Mouse (Mus musculus) embryo, embryonic 10 days (tissue): ENCODE results near the gene Fat3.

Experiments
- DNase-seq: peaks from one replicate; pipeline ENCODE4 v3.0.0-alpha.2; 2015; ENCODE audit warnings: low spot score

Fat3 gene

GRCm38 (mm10) chr9:16029066-16029465, 472.0 kb downstream of the Fat3 start:
- DNase-seq: no peak

DNA sequence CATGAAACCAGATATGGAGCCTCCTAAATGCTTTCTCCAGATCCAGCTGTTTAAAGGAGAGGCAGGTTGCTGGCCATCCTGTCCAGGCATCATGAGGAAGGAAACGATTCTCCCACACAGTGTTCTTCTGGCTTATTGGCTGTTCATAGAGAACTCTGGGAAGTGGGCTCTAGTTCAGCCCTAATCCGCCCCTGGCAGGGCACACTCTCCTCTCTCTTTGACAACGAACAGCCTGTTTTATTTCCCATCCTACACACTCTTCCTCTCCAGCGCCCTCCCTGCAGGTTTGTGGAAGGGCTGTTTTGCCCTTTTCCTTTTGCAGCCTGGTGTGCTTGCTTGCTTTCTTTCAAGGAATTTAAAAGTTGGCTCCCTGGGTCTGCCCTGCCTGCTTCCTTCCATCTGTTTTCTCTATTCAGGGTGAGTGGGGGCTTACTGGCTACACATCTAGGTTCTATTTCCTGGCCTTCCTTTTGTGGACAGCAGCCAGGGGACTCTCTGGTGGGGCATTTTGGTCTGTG, 472.6 kb downstream of the Fat3 start:
- DNase-seq: peak; percentile 12

DNA sequence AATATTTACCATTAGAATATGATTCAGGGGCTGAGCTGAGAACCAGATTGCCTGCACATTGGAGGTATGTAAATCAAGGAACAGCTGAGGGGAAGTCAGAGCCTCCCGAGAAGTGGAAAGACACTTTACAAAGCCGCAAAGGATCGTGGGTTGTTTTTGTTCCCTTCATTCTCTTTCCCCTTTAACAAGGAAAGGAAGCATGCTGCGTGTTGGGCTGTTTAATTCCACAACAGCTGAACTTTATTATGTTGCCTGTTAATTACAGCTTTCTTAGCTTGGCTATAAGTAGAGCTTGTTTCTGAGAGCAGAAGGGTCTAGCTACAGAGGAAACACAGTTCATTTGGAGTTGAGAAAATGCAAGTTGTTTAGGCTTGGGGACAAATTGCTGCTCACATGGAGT, 475.0 kb downstream of the Fat3 start:
- DNase-seq: no peak

DNA sequence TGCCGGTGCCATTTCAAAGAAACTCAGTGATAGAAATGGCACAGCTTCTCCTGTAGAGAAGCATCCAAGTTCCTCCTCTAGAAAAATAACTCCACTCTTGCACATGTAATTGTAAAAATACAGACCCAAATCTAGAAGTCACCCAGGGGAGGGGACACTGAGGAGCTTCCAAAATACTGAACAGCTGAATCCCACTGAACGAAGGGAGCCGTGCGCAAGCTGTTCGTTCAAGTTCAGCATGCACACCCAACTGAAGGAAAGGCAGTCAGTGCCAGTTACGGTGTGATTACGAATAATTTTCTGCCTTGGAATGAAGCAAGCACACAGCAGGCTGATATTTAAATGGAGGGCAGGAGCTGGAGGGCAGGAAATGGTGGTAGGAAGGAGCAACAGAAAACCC, 476.4 kb downstream of the Fat3 start:
- DNase-seq: no peak

- peak; percentile 8 for DNase-seq
Measured at GRCm38 (mm10) chr9:16014115-16014514, 487.0 kb downstream of the Fat3 start.

DNA sequence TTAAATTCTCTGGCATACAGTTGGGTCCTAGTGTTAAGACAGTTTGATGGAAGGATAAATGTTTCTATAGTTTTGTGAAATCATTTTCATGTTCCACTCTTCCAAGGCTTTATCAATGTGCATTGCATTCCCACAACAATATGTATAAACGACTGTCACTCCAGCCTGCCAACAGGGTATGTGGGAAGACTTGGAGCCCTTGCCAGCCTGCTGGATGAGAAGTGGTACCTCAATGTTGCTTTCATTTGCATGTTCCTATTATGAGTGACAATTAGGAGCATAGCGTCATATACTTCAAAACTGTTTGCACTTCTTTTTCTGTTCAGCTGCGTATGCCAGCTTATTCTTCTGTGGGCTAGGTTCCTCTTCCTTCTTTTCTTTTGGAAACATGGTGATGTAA, 489.7 kb downstream of the Fat3 start:
- DNase-seq: no peak

- DNase-seq: no peak
Measured at GRCm38 (mm10) chr9:16007516-16007915, 493.6 kb downstream of the Fat3 start.

- no peak for DNase-seq
Measured at GRCm38 (mm10) chr9:16002991-16003390, 498.1 kb downstream of the Fat3 start.

GRCm38 (mm10) chr9:15994762-15995161, 506.3 kb downstream of the Fat3 start:
- no peak for DNase-seq

DNA sequence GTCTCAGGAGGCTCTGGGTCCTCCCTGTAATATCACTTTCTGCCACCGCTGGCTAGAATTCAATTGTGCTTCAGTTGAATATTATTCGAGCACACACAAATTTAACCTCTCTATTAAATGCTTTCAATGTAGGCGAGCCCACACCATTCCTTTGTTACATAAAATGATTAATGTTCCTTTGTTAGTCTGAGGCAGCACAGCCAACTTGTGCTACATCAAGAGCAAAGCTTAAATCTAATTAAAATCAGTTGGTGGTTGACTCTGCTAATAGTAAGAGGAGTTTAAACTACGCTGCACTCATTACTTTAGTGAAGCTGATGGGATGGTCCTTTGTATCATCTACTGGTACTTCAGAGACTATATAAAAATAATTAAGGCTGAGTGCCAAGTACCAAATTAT, 506.9 kb downstream of the Fat3 start:
- no peak for DNase-seq

DNA sequence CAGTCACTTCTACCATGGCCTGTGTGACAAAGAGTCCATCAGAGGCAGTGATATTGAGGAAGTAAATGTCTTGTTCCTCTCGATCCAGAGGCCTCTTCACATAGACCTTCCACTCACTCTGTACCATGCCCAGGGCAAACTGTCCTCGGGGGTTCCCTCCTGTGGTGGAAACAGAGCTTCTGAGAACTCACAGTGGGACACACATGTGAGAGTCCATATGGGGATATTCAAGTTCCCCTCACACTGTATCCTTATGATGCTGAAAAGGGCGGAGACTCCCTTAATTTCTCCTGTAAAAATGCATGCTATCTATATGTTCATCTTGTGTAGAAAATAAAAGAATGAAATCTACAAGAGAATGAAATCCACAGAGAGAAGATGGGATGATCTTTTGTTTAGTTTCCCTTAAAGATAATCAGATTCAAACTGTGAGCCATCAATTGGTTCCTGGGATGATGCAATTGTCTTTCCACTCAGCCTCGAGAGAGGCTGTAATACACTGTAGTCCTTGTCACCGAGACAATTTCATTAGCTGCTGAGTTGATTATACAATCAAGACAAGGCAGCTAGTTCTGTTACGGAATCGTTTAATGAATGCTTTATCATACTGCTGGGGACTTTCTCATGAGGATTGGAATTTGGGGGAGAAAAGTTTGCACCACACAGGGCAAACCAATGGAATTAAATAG, 508.8 kb downstream of the Fat3 start:
- no peak for DNase-seq

GRCm38 (mm10) chr9:15978317-15978716, 522.8 kb downstream of the Fat3 start:
- no peak for DNase-seq

GRCm38 (mm10) chr9:15976959-15977663, 524.0 kb downstream of the Fat3 start:
- DNase-seq: no peak

- DNase-seq: no peak
Measured at GRCm38 (mm10) chr9:15975999-15976398, 525.1 kb downstream of the Fat3 start.

- DNase-seq: no peak
Measured at GRCm38 (mm10) chr9:15972201-15972600, 528.9 kb downstream of the Fat3 start.

DNA sequence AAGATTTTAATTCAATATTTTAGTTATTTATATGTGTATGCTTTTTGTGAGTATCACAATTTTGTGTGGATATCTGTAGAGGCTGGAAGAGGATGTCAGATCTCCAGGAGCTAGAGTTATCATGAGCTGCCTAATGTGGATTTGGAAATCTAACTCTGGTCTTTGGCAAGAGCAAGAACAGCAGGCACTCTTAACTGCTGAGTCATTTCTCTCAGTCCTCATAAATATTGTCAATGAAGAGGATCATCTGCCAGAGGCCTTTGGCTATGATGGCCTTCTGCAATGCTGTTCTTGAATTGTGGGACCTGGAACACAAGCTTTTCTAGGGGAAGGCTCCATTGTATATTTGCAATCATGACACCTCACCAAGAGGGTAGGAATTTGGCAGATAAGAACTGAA, 529.7 kb downstream of the Fat3 start:
- DNase-seq: no peak

- peak; percentile 32 for DNase-seq
Measured at GRCm38 (mm10) chr9:15964198-15964597, 536.9 kb downstream of the Fat3 start.

DNA sequence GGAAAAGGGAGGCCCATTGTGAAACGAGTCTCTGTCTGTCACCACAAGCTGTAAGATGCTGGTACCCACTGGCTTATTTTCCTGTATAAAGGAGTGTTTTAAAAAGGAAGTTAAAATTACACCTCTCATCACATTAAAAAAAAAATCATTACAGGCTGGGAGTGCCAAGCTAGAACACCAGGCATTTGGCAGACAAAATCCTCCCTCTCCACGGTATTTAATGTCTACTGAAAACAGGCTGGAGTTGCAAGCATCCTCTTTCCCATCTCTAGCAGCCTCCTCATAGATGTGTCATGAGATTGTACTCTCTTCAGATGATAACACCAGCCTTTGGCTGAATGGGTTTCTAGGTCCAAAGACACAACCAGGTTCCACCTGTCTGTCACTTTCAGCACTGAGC, 538.2 kb downstream of the Fat3 start:
- DNase-seq: no peak

- DNase-seq: peak; percentile 78
Measured at GRCm38 (mm10) chr9:15958224-15958787, 542.8 kb downstream of the Fat3 start.

GRCm38 (mm10) chr9:15957816-15958215, 543.3 kb downstream of the Fat3 start:
- peak; percentile 54 for DNase-seq

- no peak for DNase-seq
Measured at GRCm38 (mm10) chr9:15955147-15955782, 545.8 kb downstream of the Fat3 start.

- no peak for DNase-seq
Measured at GRCm38 (mm10) chr9:15954338-15954704, 546.8 kb downstream of the Fat3 start.
